Mouse (Mus musculus) CH12.LX (cell line): ENCODE results near the gene Trim9. TPM values are rescaled to one million over a fixed set of nuclear protein-coding genes. Genes with fewer than 3 reads are reported as not detected.

Source experiments
- DNase-seq: peaks from one replicate; pipeline ENCODE4 v3.0.0-alpha.2; 2013; ENCODE audit errors: extremely low read depth
- H3K27ac ChIP-seq: 2 replicates; pipeline ENCODE4 v1.5.1; 2012; ENCODE audit warnings: low read depth, mild to moderate bottlenecking, control low read depth, moderate library complexity; ENCODE audit not compliant: insufficient read depth
- H3K27me3 ChIP-seq: replicated peaks from 2 replicates; pipeline ENCODE3; 2012; ENCODE audit warnings: inconsistent platforms
- H3K36me3 ChIP-seq, 2 experiments: replicated peaks in 1 of 2; 2 replicates each; pipeline versions ENCODE3 to v1.6.1; 2012; ENCODE audit warnings: inconsistent platforms in 1 of 2, low read length in 1 of 2, mild to moderate bottlenecking in 1 of 2, mixed read lengths in 1 of 2, moderate library complexity in 1 of 2; ENCODE audit not compliant: control insufficient read depth in 1 of 2, insufficient read depth in 1 of 2
- H3K4me1 ChIP-seq, 2 experiments: 2 replicates each; pipeline ENCODE4 v1.6.1; 2012; ENCODE audit warnings: inconsistent platforms in 1 of 2, moderate library complexity in 1 of 2; ENCODE audit not compliant: insufficient read depth in 2 of 2, control insufficient read depth in 1 of 2
- H3K4me2 ChIP-seq: 2 replicates; pipeline ENCODE4 v1.6.1; 2012; ENCODE audit warnings: low read depth, mild to moderate bottlenecking, control low read depth; ENCODE audit not compliant: poor library complexity, insufficient read depth, severe bottlenecking
- H3K4me3 ChIP-seq, 3 experiments: fragments of 150-350 bp in 1 of 3; sonication (generic) in 1 of 3; replicated peaks in 1 of 3; 2 replicates each; pipeline versions ENCODE3 to v1.5.1; 2011 to 2012; ENCODE audit warnings: low read depth in 2 of 3, low read length in 2 of 3, mild to moderate bottlenecking in 2 of 3, moderate library complexity in 2 of 3, control low read depth in 1 of 3, improper control_type of control experiment in 1 of 3, inconsistent platforms in 1 of 3, mixed read lengths in 1 of 3; ENCODE audit not compliant: poor library complexity in 1 of 3
- H3K79me2 ChIP-seq: replicated peaks from 2 replicates; pipeline ENCODE4 v1.6.1; 2012; ENCODE audit warnings: mild to moderate bottlenecking, moderate library complexity; ENCODE audit not compliant: control insufficient read depth, poor library complexity, insufficient read depth, severe bottlenecking; ENCODE audit errors: extremely low read depth
- H3K9ac ChIP-seq: 2 replicates; pipeline ENCODE4 v1.6.1; 2012; ENCODE audit warnings: low read depth, mild to moderate bottlenecking, control low read depth, moderate library complexity; ENCODE audit not compliant: insufficient read depth
- H3K9me3 ChIP-seq: replicated peaks from 2 replicates; pipeline ENCODE3; 2012; ENCODE audit warnings: low read length, inconsistent platforms, mixed read lengths
- BHLHE40 ChIP-seq: IDR thresholded peaks from 2 replicates; pipeline ENCODE4 v1.6.1; 2011; ENCODE audit warnings: mild to moderate bottlenecking, low read depth, low read length, improper control_type of control experiment
- CHD1 ChIP-seq: IDR thresholded peaks from 2 replicates; pipeline ENCODE4 v1.6.1; 2012; ENCODE audit warnings: low read depth, low read length, improper control_type of control experiment, inconsistent platforms
- CHD2 ChIP-seq: IDR thresholded peaks from 2 replicates; pipeline ENCODE4 v1.6.1; 2011; ENCODE audit warnings: low read length, improper control_type of control experiment
- CTCF ChIP-seq, 2 experiments: IDR thresholded peaks in 1 of 2; conservative IDR thresholded peaks in 1 of 2; 2 replicates each; pipeline ENCODE4 v1.5.1; 2011 to 2012; ENCODE audit warnings: low read depth in 2 of 2, low read length in 2 of 2, improper control_type of control experiment in 1 of 2, inconsistent platforms in 1 of 2, mild to moderate bottlenecking in 1 of 2, moderate library complexity in 1 of 2
- E2F4 ChIP-seq: IDR thresholded peaks from 2 replicates; pipeline ENCODE4 v1.6.1; 2011; ENCODE audit warnings: low read depth, low read length, improper control_type of control experiment; ENCODE audit not compliant: insufficient replicate concordance
- EP300 ChIP-seq: IDR thresholded peaks from 2 replicates; pipeline ENCODE4 v1.6.1; 2011; ENCODE audit warnings: low read length, improper control_type of control experiment
- ETS1 ChIP-seq: conservative IDR thresholded peaks from 2 replicates; pipeline ENCODE4 v1.6.1; 2012; ENCODE audit warnings: low read depth, mild to moderate bottlenecking, inconsistent platforms, low read length, improper control_type of control experiment, moderate library complexity
- GABPA ChIP-seq: IDR thresholded peaks from 2 replicates; pipeline ENCODE4 v1.6.1; 2012; ENCODE audit warnings: low read depth, low read length, improper control_type of control experiment, inconsistent platforms; ENCODE audit not compliant: insufficient replicate concordance
- MEF2A ChIP-seq: IDR thresholded peaks from 2 replicates; pipeline ENCODE4 v1.6.1; 2014; ENCODE audit warnings: low read depth, mild to moderate bottlenecking, inconsistent platforms, low read length, improper control_type of control experiment, borderline replicate concordance
- MXI1 ChIP-seq: IDR thresholded peaks from 2 replicates; pipeline ENCODE4 v1.6.1; 2011; ENCODE audit warnings: mild to moderate bottlenecking, low read depth, low read length, improper control_type of control experiment
- NELFE ChIP-seq: IDR thresholded peaks from 2 replicates; pipeline ENCODE4 v1.6.1; 2011; ENCODE audit warnings: low read depth, low read length, improper control_type of control experiment
- PAX5 ChIP-seq: IDR thresholded peaks from 2 replicates; pipeline ENCODE4 v1.6.1; 2012; ENCODE audit warnings: low read length, inconsistent platforms, mixed read lengths
- POLR2A ChIP-seq: IDR thresholded peaks from 2 replicates; pipeline ENCODE4 v1.6.1; 2011; ENCODE audit warnings: low read depth, mild to moderate bottlenecking, improper control_type of control experiment, low read length
- POLR2AphosphoS2 ChIP-seq: IDR thresholded peaks from 2 replicates; pipeline ENCODE4 v1.6.1; 2011; ENCODE audit warnings: low read depth, low read length, improper control_type of control experiment
- RAD21 ChIP-seq: IDR thresholded peaks from 2 replicates; pipeline ENCODE4 v1.6.1; 2011; ENCODE audit warnings: low read depth, mild to moderate bottlenecking, low read length, improper control_type of control experiment, moderate library complexity
- RCOR1 ChIP-seq: conservative IDR thresholded peaks from 2 replicates; pipeline ENCODE4 v1.6.1; 2012; ENCODE audit warnings: low read depth, mild to moderate bottlenecking, inconsistent platforms, low read length, improper control_type of control experiment
- SIN3A ChIP-seq: IDR thresholded peaks from 2 replicates; pipeline ENCODE4 v1.6.1; 2012; ENCODE audit warnings: low read length, improper control_type of control experiment, inconsistent platforms
- SMC3 ChIP-seq: IDR thresholded peaks from 2 replicates; pipeline ENCODE4 v1.6.1; 2011; ENCODE audit warnings: low read depth, low read length, improper control_type of control experiment
- TBP ChIP-seq: conservative IDR thresholded peaks from 2 replicates; pipeline ENCODE4 v1.6.1; 2011; ENCODE audit warnings: low read depth, low read length, improper control_type of control experiment
- ZC3H11A ChIP-seq: IDR thresholded peaks from 2 replicates; pipeline ENCODE4 v1.6.1; 2012; ENCODE audit warnings: low read depth, mild to moderate bottlenecking, inconsistent platforms, low read length, improper control_type of control experiment
- ZKSCAN1 ChIP-seq: IDR thresholded peaks from 2 replicates; pipeline ENCODE4 v1.6.1; 2012; ENCODE audit warnings: low read depth, inconsistent platforms, low read length, improper control_type of control experiment, borderline replicate concordance
- dilution Hi-C: fragments of 300-500 bp; cut with MboI; formaldehyde crosslinking; loops from 2 replicates; pipeline ENCODE4 v1.14.3; 2020; ENCODE audit warnings: low sequenced_read_pairs; ENCODE audit not compliant: extremely low pct_unique_long_range_greater_than_20kb, extremely low pct_ligation_motif_present
- in situ Hi-C: fragments of 300-500 bp; cut with MboI; formaldehyde crosslinking; loops from 3 replicates; pipeline ENCODE4 v1.14.3; 2019; ENCODE audit warnings: low sequenced_read_pairs, low pct_ligation_motif_present, low pct_unique_long_range_greater_than_20kb, mixed read lengths
- polyA plus RNA-seq: library from polyadenylated mRNA; unstranded; fragments of >175 nt; gene quantifications from 2 replicates; pipeline ENCODE4 v1.2.1, GENCODE M21; 2012; ENCODE audit warnings: low read depth; ENCODE audit not compliant: insufficient read length
- total RNA-seq, 2 experiments: library from RNA; depleted of rRNA; stranded (reverse); fragments of 300-350 nt in 1 of 2; fragments of >200 nt in 1 of 2; gene quantifications; 2 replicates each; pipeline ENCODE4 v1.2.3; 2012 to 2014

Gene Trim9
- total and polyA plus RNA-seq, 3 experiments, result 0.07 TPM; not detected in 2

- in situ Hi-C loops, result no loop called here
- peak; percentile 31 for DNase-seq
- Histone ChIP-seq H3K4me3 (no peak overlapping the region), H3K4me1 (peaks cover 3 to 8% of the 10 kb centered on the region in 2 experiments), H3K4me2 (no peak overlapping the region), H3K79me2 (no peaks in the 10 kb centered on the region), H3K9ac (no peak overlapping the region), H3K27ac (no peak overlapping the region), H3K36me3 (no peaks in the 10 kb centered on the region), H3K9me3 (no peaks in the 10 kb centered on the region), H3K27me3 (no peaks in the 10 kb centered on the region)
- dilution Hi-C loops, result no loop called here
- no peak for TF ChIP-seq POLR2AphosphoS2
- no peak for TF ChIP-seq TBP
- peak; percentile 46 for TF ChIP-seq RAD21
- TF ChIP-seq MXI1, result no peak
- no peak for TF ChIP-seq SIN3A
- TF ChIP-seq ETS1, result no peak
- TF ChIP-seq ZC3H11A, result no peak
- TF ChIP-seq PAX5, result no peak
- TF ChIP-seq CHD2, result no peak
- peak in 1 of 2 experiments; percentile 76; a peak in 2 of 4 replicates for TF ChIP-seq CTCF (conservative IDR thresholded peaks at IDR 0.05 in 1 of 2, IDR thresholded peaks at IDR 0.05 in 1 of 2; ENCODE audit: low read depth in 2 of 2, low read length in 2 of 2)
- no peak for TF ChIP-seq POLR2A
- TF ChIP-seq MEF2A, result no peak
- TF ChIP-seq SMC3, result peak; percentile 46
- TF ChIP-seq E2F4, result no peak
- no peak for TF ChIP-seq RCOR1
Measured at GRCm38 (mm10) chr12:70360276-70360675, 12.9 kb upstream of the Trim9 start.

GRCm38 (mm10) chr12:70359443-70359842, 12.0 kb upstream of the Trim9 start:
- peaks cover 3 to 8% of the 10 kb centered on the region in 2 experiments for H3K4me1 ChIP-seq
- in situ Hi-C loops, result no loop called here
- H3K79me2 ChIP-seq, result no peaks in the 10 kb centered on the region
- H3K9ac ChIP-seq, result no peak overlapping the region
- H3K27me3 ChIP-seq, result no peaks in the 10 kb centered on the region
- H3K9me3 ChIP-seq, result no peaks in the 10 kb centered on the region
- H3K36me3 ChIP-seq, result no peaks in the 10 kb centered on the region
- H3K4me3 ChIP-seq, result no peak overlapping the region
- H3K27ac ChIP-seq, result no peak overlapping the region
- no peak for DNase-seq
- no peak for TF ChIP-seq SIN3A
- no peak for TF ChIP-seq CHD2
- no peak for TF ChIP-seq GABPA
- no peak for TF ChIP-seq RCOR1
- TF ChIP-seq NELFE, result no peak
- no peak for TF ChIP-seq EP300
- no peak for TF ChIP-seq BHLHE40
- TF ChIP-seq CHD1, result no peak
- no peak for TF ChIP-seq ZKSCAN1
- TF ChIP-seq, all 38 proteins: peak for 0
- no peak overlapping the region for H3K4me2 ChIP-seq
- dilution Hi-C loops, result no loop called here
